Mouse (Mus musculus): Measurements from ENCODE around the gene Cox4i1. TPM values are rescaled to one million over a fixed set of nuclear protein-coding genes. Genes with fewer than 3 reads are reported as not detected.
"Not testable (repeated sequence)": the region's sequence is repeated elsewhere in the genome, so short reads cannot be mapped to it uniquely, and the experiment has no call there.

Cox4i1 gene
- total and polyA plus RNA-seq, 3 experiments, result 4,113 to 4,965 (median 4,656) TPM

DNA sequence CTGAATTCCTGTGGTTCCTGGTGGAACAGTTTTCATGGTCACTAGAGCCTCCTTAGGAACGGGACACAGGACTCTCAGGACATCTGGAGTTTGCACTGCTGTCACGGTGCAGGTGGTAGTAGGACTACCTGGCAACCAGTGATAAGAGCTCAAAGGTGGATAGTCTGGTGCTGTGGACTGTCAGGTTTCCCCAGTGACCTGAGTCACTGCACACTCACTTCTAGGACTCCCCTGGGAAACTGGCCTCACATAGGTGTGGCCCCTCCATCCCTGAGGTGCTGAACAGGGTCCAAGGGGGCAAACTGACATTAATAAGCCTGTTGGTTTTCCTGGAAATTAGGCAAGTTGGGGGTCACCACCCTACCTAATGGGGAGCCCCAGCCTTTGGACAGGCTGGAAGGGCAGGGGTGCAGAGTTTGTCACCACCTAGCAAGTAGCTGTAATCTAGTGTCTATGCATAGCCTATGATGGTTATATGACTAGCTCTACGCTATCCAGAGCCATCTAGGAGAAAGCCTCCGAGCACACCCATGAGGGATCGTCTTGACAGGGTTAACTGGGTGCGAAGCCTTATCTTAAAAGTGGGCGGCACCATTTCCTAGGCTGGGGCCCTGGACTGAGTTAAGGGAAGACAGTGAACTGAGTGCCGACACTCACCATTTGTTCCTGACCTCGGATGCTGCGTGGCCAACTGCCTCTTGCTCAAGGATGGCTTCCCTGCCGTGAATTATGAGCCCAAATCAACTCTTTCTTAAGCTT is 11.8 kb downstream of the Cox4i1 start:
- H3K4me3 ChIP-seq, result no peak overlapping the region
- H3K9ac ChIP-seq (ENCODE audit: low read depth, low read length), result no peak overlapping the region

DNA sequence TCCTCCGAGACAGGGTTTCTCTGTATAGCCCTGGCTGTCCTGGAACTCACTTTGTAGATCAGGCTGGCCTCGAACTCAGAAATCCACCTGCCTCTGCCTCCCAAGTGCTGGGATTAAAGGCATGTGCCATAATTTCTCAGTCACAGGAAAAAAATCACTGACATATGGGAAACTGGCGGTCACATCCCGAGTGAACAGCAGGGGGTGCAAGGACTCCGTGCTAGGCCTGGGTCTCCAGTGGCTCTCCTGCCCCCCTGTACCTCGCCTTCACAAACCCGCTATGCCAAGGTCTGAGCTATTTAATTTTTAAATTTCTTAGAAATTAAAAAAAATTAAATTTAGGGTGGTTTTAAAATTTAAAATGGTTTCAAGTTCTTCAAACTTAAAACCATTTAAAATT is 12.4 kb downstream of the Cox4i1 start:
- intact Hi-C loops (cut with DNase I); H3K36me3 ChIP-seq (ENCODE audit: control insufficient read depth, insufficient read depth, low read length); H3K27me3 ChIP-seq (ENCODE audit: control insufficient read depth, insufficient read depth, low read length); H3K4me1 ChIP-seq (ENCODE audit: control insufficient read depth, insufficient read depth, low read length); H3K4me3 ChIP-seq; H3K9ac ChIP-seq (ENCODE audit: low read depth, low read length); DNase-seq; H3K27ac ChIP-seq; H3K79me2 ChIP-seq (replicated peaks; ENCODE audit: control insufficient read depth, insufficient read depth, low read length): not testable (repeated sequence)
- 43% methylated on average over 7 of the region's 7 CpGs for WGBS
- TF ChIP-seq CTCF (IDR thresholded peaks at IDR 0.05), result peak; percentile 70

More for the DNA sequence above, 11.8 kb downstream of the Cox4i1 start:
- H3K79me2 ChIP-seq (replicated peaks; ENCODE audit: control insufficient read depth, insufficient read depth, low read length), result no peaks in the 10 kb centered on the region
- no peaks in the 10 kb centered on the region for H3K36me3 ChIP-seq (ENCODE audit: control insufficient read depth, insufficient read depth, low read length)
- no peaks in the 10 kb centered on the region for H3K27me3 ChIP-seq (ENCODE audit: control insufficient read depth, insufficient read depth, low read length)
- H3K27ac ChIP-seq, result no peak overlapping the region
- 40% methylated on average over 11 of the region's 11 CpGs for WGBS
- peaks cover 1% of the 10 kb centered on the region; the same call in 1 of the 2 replicates for H3K4me1 ChIP-seq (ENCODE audit: control insufficient read depth, insufficient read depth, low read length)
- TF ChIP-seq CTCF (IDR thresholded peaks at IDR 0.05) (no peak), EP300 (IDR thresholded peaks at IDR 0.05; ENCODE audit: insufficient read depth, low read depth, low read length) (no peak), POLR2A (IDR thresholded peaks at IDR 0.05; ENCODE audit: insufficient read depth, low read depth, low read length) (no peak)
- no peak for DNase-seq
- intact Hi-C loops (cut with DNase I), result loop anchor here (5.0 kb wide), 1 partner anchor 412 kb away; no protein-coding TSS in a partner anchor

DNA sequence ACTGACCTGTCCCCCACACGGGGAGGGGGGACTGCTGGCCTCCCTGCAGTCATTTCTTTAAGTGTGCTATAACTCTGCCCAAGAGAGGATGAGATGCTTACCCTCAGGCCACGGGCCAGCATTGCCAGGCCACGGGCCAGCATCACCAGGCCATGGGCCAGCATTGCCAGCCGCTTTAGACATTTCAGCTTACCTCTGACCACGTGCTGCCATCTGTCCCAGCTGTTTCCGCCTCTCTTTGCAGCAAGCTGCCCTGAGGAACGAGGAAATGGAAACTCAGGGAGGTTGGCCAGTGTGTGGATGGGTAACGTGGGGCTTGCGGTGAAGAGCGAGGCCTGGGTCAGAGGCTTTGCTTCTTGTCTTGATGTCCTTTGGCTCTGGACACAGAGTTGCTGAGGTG is 13.1 kb downstream of the Cox4i1 start:
- TF ChIP-seq CTCF (IDR thresholded peaks at IDR 0.05) (no peak), POLR2A (IDR thresholded peaks at IDR 0.05; ENCODE audit: insufficient read depth, low read depth, low read length) (no peak), EP300 (IDR thresholded peaks at IDR 0.05; ENCODE audit: insufficient read depth, low read depth, low read length) (no peak)

DNA sequence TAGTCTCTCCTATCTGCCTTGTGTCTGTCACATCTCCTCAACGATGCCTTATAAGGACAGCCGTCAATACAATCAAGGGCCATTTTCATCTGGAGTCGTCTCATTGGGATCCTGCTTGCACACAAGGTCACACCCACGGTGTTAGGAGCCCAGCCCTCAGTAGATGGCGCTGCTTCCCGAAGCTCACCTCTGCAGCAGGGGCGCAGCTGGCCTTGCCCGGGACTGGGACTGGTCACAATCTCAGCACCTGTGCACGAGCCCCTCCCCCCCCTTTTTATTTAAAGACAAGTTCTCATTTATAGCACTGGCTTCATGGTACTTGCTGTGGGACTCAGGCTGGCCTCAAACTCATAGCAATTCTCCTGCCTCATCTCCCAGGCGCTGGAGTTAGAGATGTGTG is 15.6 kb downstream of the Cox4i1 start:
- Histone ChIP-seq H3K27me3 (ENCODE audit: control insufficient read depth, insufficient read depth, low read length) (no peaks in the 10 kb centered on the region), H3K4me1 (ENCODE audit: control insufficient read depth, insufficient read depth, low read length) (peaks cover 1% of the 10 kb centered on the region; the same call in 1 of the 2 replicates), H3K4me3 (no peak overlapping the region), H3K79me2 (replicated peaks; ENCODE audit: control insufficient read depth, insufficient read depth, low read length) (no peaks in the 10 kb centered on the region), H3K27ac (no peak overlapping the region), H3K36me3 (ENCODE audit: control insufficient read depth, insufficient read depth, low read length) (no peaks in the 10 kb centered on the region), H3K9ac (ENCODE audit: low read depth, low read length) (no peak overlapping the region)
- DNase-seq, result peak; percentile 83 to 86
- TF ChIP-seq EP300 (IDR thresholded peaks at IDR 0.05; ENCODE audit: insufficient read depth, low read depth, low read length) (0 out of 2 replicates have a peak, but pooled peaks have one; percentile 58), CTCF (IDR thresholded peaks at IDR 0.05) (peak; percentile 82), POLR2A (IDR thresholded peaks at IDR 0.05; ENCODE audit: insufficient read depth, low read depth, low read length) (no peak)
- 16% methylated on average over 10 of the region's 10 CpGs for WGBS
- intact Hi-C loops (cut with DNase I), result no loop called here

More for the DNA sequence above, 13.1 kb downstream of the Cox4i1 start:
- Histone ChIP-seq H3K27me3 (ENCODE audit: control insufficient read depth, insufficient read depth, low read length) (no peaks in the 10 kb centered on the region), H3K9ac (ENCODE audit: low read depth, low read length) (no peak overlapping the region), H3K79me2 (replicated peaks; ENCODE audit: control insufficient read depth, insufficient read depth, low read length) (no peaks in the 10 kb centered on the region), H3K4me3 (no peak overlapping the region), H3K36me3 (ENCODE audit: control insufficient read depth, insufficient read depth, low read length) (no peaks in the 10 kb centered on the region), H3K27ac (no peak overlapping the region), H3K4me1 (ENCODE audit: control insufficient read depth, insufficient read depth, low read length) (peaks cover 1% of the 10 kb centered on the region; the same call in 1 of the 2 replicates)
- intact Hi-C loops (cut with DNase I), result no loop called here
- WGBS, result 55% methylated on average over 10 of the region's 10 CpGs
- DNase-seq, result no peak

DNA sequence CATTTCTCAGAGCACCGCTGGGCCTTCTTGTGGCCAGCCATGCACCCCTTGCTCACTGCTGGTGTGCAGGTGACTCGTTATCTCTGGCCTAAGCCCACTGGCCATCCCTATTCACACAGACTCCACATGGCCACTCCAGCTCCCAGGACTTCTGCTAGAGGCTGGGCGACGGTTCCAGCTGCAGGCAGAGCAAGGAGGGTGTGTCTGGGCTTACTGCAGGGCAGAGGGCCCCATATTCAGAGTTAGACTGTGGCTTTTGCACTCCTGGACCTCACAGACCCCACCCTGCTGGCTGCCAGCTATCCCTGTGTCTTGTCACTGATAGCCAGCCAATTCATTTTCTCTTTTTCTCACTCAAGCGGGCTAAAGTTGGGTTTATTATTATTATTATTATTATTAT is 16.1 kb downstream of the Cox4i1 start:
- H3K4me3 ChIP-seq, result no peak overlapping the region

DNA sequence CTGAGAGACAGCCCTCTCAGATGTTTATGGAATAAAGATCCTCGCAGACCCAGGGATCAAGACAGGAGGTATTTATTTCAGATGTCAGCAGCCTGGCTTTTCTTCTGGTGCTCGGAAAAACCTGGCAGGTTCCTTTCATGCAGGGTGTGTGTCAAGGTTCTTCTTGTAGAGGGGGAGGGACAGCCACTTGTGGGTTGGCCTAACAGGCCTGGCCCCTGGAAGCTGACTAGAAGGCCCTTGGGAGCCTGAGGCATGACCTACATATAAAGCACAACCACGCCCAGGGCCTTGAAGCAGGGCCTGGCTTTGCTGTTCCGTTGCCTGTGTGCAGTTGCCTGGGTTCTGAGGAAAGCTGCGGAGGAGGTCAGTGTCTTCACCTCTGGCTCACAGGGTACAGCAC is 17.1 kb downstream of the Cox4i1 start:
- intact Hi-C loops (cut with DNase I), result no loop called here

More for the DNA sequence above, 16.1 kb downstream of the Cox4i1 start:
- Histone ChIP-seq H3K79me2 (replicated peaks; ENCODE audit: control insufficient read depth, insufficient read depth, low read length) (no peaks in the 10 kb centered on the region), H3K27me3 (ENCODE audit: control insufficient read depth, insufficient read depth, low read length) (no peaks in the 10 kb centered on the region), H3K9ac (ENCODE audit: low read depth, low read length) (no peak overlapping the region), H3K4me1 (ENCODE audit: control insufficient read depth, insufficient read depth, low read length) (peaks cover 1% of the 10 kb centered on the region; the same call in 1 of the 2 replicates), H3K36me3 (ENCODE audit: control insufficient read depth, insufficient read depth, low read length) (no peaks in the 10 kb centered on the region), H3K27ac (no peak overlapping the region)
- no peak for DNase-seq
- TF ChIP-seq POLR2A (IDR thresholded peaks at IDR 0.05; ENCODE audit: insufficient read depth, low read depth, low read length) (no peak), CTCF (IDR thresholded peaks at IDR 0.05) (no peak), EP300 (IDR thresholded peaks at IDR 0.05; ENCODE audit: insufficient read depth, low read depth, low read length) (no peak)
- intact Hi-C loops (cut with DNase I), result no loop called here
- 79% methylated on average over 5 of the region's 5 CpGs for WGBS

More for the DNA sequence above, 17.1 kb downstream of the Cox4i1 start:
- Histone ChIP-seq H3K79me2 (replicated peaks; ENCODE audit: control insufficient read depth, insufficient read depth, low read length) (no peaks in the 10 kb centered on the region), H3K27ac (peak overlapping the region; percentile 68), H3K36me3 (ENCODE audit: control insufficient read depth, insufficient read depth, low read length) (no peaks in the 10 kb centered on the region), H3K4me3 (no peak overlapping the region), H3K27me3 (ENCODE audit: control insufficient read depth, insufficient read depth, low read length) (no peaks in the 10 kb centered on the region), H3K9ac (ENCODE audit: low read depth, low read length) (no peak overlapping the region), H3K4me1 (ENCODE audit: control insufficient read depth, insufficient read depth, low read length) (peaks cover 1% of the 10 kb centered on the region; the same call in 1 of the 2 replicates)
- DNase-seq, result peak; percentile 68 to 79
- 67% methylated on average over 5 of the region's 5 CpGs for WGBS
- TF ChIP-seq CTCF (IDR thresholded peaks at IDR 0.05) (no peak), POLR2A (IDR thresholded peaks at IDR 0.05; ENCODE audit: insufficient read depth, low read depth, low read length) (peak; percentile 36; the same call in 1 of the 2 replicates), EP300 (IDR thresholded peaks at IDR 0.05; ENCODE audit: insufficient read depth, low read depth, low read length) (no peak)
